Mouse (Mus musculus) T-cell, adult 66 days (primary cell): Measurements from ENCODE around the gene Klhl34. TPM values are rescaled to one million over a fixed set of nuclear protein-coding genes. Genes with fewer than 3 reads are reported as not detected.

Experiments used
- total RNA-seq, 2 experiments: library from RNA; stranded (reverse); gene quantifications; 3 replicates in 1 of 2; 4 replicates in 1 of 2; pipeline ENCODE4 v1.2.4; 2023

Gene Klhl34
- not detected for total RNA-seq

GRCm38 (mm10) chrX:157818207-157818920 is at the start of gene Klhl34:
Gene Klhl34 (plus strand): TSS chrX:157818435.

Other genes with a start within 250 kb of the Klhl34 start
- under 1 TPM in 1 of 2 experiments, not detected in 1; 0.92 TPM for gene Yy2, start 249.4 kb upstream of the Klhl34 start, total RNA-seq
- 10 to 100 TPM; 18.8 to 21.7 TPM for gene Mbtps2, start 219.7 kb upstream of the Klhl34 start, total RNA-seq
- gene Smpx, start 119.5 kb upstream of the Klhl34 start, total RNA-seq = not detected
- gene Cnksr2, start 224.9 kb downstream of the Klhl34 start, total RNA-seq = not detected